Mouse (Mus musculus) hindbrain, embryonic 14.5 days (tissue): ENCODE data around the gene Entpd7. TPM values are rescaled to one million over a fixed set of nuclear protein-coding genes. Genes with fewer than 3 reads are reported as not detected.

Experiments
- ATAC-seq: fragments of 200-750 bp; cut with Nextera tagmentation; 2 replicates; pipeline ENCODE4 v1.8.0; 2017; ENCODE audit warnings: moderate number of reproducible peaks, mild to moderate bottlenecking, moderate TSS enrichment, moderate library complexity; ENCODE audit not compliant: low FRiP score
- DNase-seq: peaks from one replicate; pipeline ENCODE4 v3.0.0-alpha.2; 2015; ENCODE audit warnings: low spot score
- H3K27ac ChIP-seq: fragments of 300-500 bp; sonication (generic); 2 replicates; pipeline ENCODE4 v1.5.1; 2014; ENCODE audit warnings: mild to moderate bottlenecking, moderate library complexity
- H3K27me3 ChIP-seq: fragments of 300-500 bp; sonication (generic); 2 replicates; pipeline ENCODE4 v1.6.1; 2014; ENCODE audit warnings: mild to moderate bottlenecking, low read length, mixed read lengths; ENCODE audit not compliant: control insufficient read depth, insufficient read depth
- H3K36me3 ChIP-seq: fragments of 300-500 bp; sonication (generic); replicated peaks from 2 replicates; pipeline ENCODE4 v1.6.1; 2014; ENCODE audit not compliant: control insufficient read depth, insufficient read depth
- H3K4me1 ChIP-seq: fragments of 300-500 bp; sonication (generic); replicated peaks from 2 replicates; pipeline ENCODE4 v1.6.1; 2014; ENCODE audit warnings: antibody characterized with exemption, low read length, mixed read lengths; ENCODE audit not compliant: control insufficient read depth, insufficient read depth
- H3K4me2 ChIP-seq: fragments of 300-500 bp; sonication (generic); replicated peaks from 2 replicates; pipeline ENCODE4 v1.6.1; 2014; ENCODE audit warnings: mild to moderate bottlenecking, moderate library complexity
- H3K4me3 ChIP-seq: fragments of 300-500 bp; sonication (generic); replicated peaks from 2 replicates; pipeline ENCODE4 v1.5.1; 2014; ENCODE audit warnings: mild to moderate bottlenecking, low read length
- H3K9ac ChIP-seq: fragments of 300-500 bp; sonication (generic); 2 replicates; pipeline ENCODE4 v1.6.1; 2014
- H3K9me3 ChIP-seq: fragments of 300-500 bp; sonication (generic); 2 replicates; pipeline ENCODE4 v1.6.1; 2016; ENCODE audit warnings: low read length; ENCODE audit not compliant: control insufficient read depth
- WGBS: fragments of 180-500 bp; shearing (Covaris S2); extraction: QIAGEN DNeasy Blood & Tissue Kit; methylation state at CpG from one replicate; pipeline ENCODE4 v1.1.7; 2014; 5-methylcytosine and 5-hydroxymethylcytosine counted together
- polyA plus RNA-seq: library from polyadenylated mRNA; unstranded; fragments of >200 nt; fragmentation: Nextera tagmentation; extraction: Ambion mirVana; gene quantifications from 2 replicates; pipeline ENCODE4 v1.2.1, GENCODE M21; 2014

Gene Entpd7
- polyA plus RNA-seq, 1 experiment from 2014 or later: 11.9 TPM

GRCm38 (mm10) chr19:43771499-43771969, 82.1 kb downstream of the Entpd7 start:
- Histone ChIP-seq H3K9ac (no peak overlapping the region), H3K36me3 (no peaks in the 10 kb centered on the region; the same call in 1 of the 2 replicates), H3K9me3 (no peaks in the 10 kb centered on the region), H3K27ac (no peak overlapping the region), H3K27me3 (no peaks in the 10 kb centered on the region), H3K4me2 (no peak overlapping the region), H3K4me3 (no peak overlapping the region), H3K4me1 (no peaks in the 10 kb centered on the region)
- no peak for DNase-seq
- 92% methylated on average over 5 of the region's 5 CpGs for WGBS
- no peak for ATAC-seq

- Histone ChIP-seq H3K4me2 (no peak overlapping the region), H3K36me3 (no peaks in the 10 kb centered on the region; the same call in 1 of the 2 replicates), H3K27ac (no peak overlapping the region), H3K9me3 (no peaks in the 10 kb centered on the region), H3K4me1 (no peaks in the 10 kb centered on the region), H3K4me3 (no peak overlapping the region), H3K27me3 (no peaks in the 10 kb centered on the region), H3K9ac (no peak overlapping the region)
- no peak for ATAC-seq
- no peak for DNase-seq
- WGBS: 49% methylated on average over 6 of the region's 6 CpGs
These were observed 82.8 kb downstream of the Entpd7 start for GRCm38 (mm10) chr19:43772311-43772710.

GRCm38 (mm10) chr19:43775433-43775832, 86.0 kb downstream of the Entpd7 start:
- Histone ChIP-seq H3K4me2 (no peak overlapping the region), H3K9me3 (no peaks in the 10 kb centered on the region), H3K4me1 (no peaks in the 10 kb centered on the region), H3K4me3 (no peak overlapping the region), H3K27me3 (no peaks in the 10 kb centered on the region), H3K27ac (no peak overlapping the region), H3K9ac (no peak overlapping the region), H3K36me3 (no peaks in the 10 kb centered on the region)
- ATAC-seq (no peak), DNase-seq (no peak)
- 77% methylated on average over 10 of the region's 10 CpGs for WGBS

- 86% methylated on average over 4 of the region's 4 CpGs for WGBS
- H3K27me3 ChIP-seq: no peaks in the 10 kb centered on the region
- no peaks in the 10 kb centered on the region for H3K9me3 ChIP-seq
- H3K27ac ChIP-seq: no peak overlapping the region
- no peak overlapping the region for H3K4me3 ChIP-seq
- no peak overlapping the region for H3K9ac ChIP-seq
- no peaks in the 10 kb centered on the region for H3K4me1 ChIP-seq
- no peak overlapping the region for H3K4me2 ChIP-seq
- DNase-seq (no peak), ATAC-seq (no peak)
- no peaks in the 10 kb centered on the region for H3K36me3 ChIP-seq
These were observed 87.1 kb downstream of the Entpd7 start for GRCm38 (mm10) chr19:43776561-43776960.

- no peaks in the 10 kb centered on the region for H3K27me3 ChIP-seq
- no peak for DNase-seq
- no peaks in the 10 kb centered on the region for H3K36me3 ChIP-seq
- H3K9me3 ChIP-seq: no peaks in the 10 kb centered on the region
- 81% methylated on average over 2 of the region's 2 CpGs for WGBS
- no peak overlapping the region for H3K9ac ChIP-seq
- H3K4me2 ChIP-seq: no peak overlapping the region
- no peak overlapping the region for H3K4me3 ChIP-seq
- H3K27ac ChIP-seq: no peak overlapping the region
- no peaks in the 10 kb centered on the region for H3K4me1 ChIP-seq
- no peak for ATAC-seq
These were observed 87.8 kb downstream of the Entpd7 start for GRCm38 (mm10) chr19:43777308-43777707.

GRCm38 (mm10) chr19:43780391-43780790, 90.9 kb downstream of the Entpd7 start:
- H3K36me3 ChIP-seq: no peaks in the 10 kb centered on the region
- no peak overlapping the region for H3K27ac ChIP-seq
- no peaks in the 10 kb centered on the region for H3K9me3 ChIP-seq
- no peaks in the 10 kb centered on the region for H3K4me1 ChIP-seq
- DNase-seq (no peak), ATAC-seq (no peak)
- H3K4me2 ChIP-seq: no peak overlapping the region
- H3K4me3 ChIP-seq: no peak overlapping the region
- no peak overlapping the region for H3K9ac ChIP-seq
- no peaks in the 10 kb centered on the region for H3K27me3 ChIP-seq
- 93% methylated on average over 5 of the region's 5 CpGs for WGBS

- ATAC-seq (no peak), DNase-seq (no peak)
- H3K27me3 ChIP-seq: no peaks in the 10 kb centered on the region
- 82% methylated on average over 3 of the region's 3 CpGs for WGBS
- no peaks in the 10 kb centered on the region for H3K36me3 ChIP-seq
- no peak within 1 kb of the TSS for H3K4me2 ChIP-seq
- no peaks in the 10 kb centered on the region for H3K4me1 ChIP-seq
- H3K4me3 ChIP-seq: no peak within 1 kb of the TSS
- no peaks in the 10 kb centered on the region for H3K9me3 ChIP-seq
- H3K9ac ChIP-seq: no peak within 1 kb of the TSS
- no peak within 1 kb of the TSS for H3K27ac ChIP-seq
These were observed 92.5 kb downstream of the Entpd7 start, which contains the start of gene Abcc2 for GRCm38 (mm10) chr19:43781980-43782379. Gene Abcc2 (plus strand): TSS chr19:43782192.

Other genes with a start within 250 kb of the Entpd7 start
- gene Cnnm1, start 249.2 kb upstream of the Entpd7 start, polyA plus RNA-seq: 4.4 and 4.5 TPM in 2 replicates
- gene Got1, start 165.1 kb upstream of the Entpd7 start, polyA plus RNA-seq: 81.7 and 91.6 TPM in 2 replicates
- not detected in 2 replicates for gene Nkx2-3, start 77.3 kb upstream of the Entpd7 start, polyA plus RNA-seq
- gene Slc25a28, start 14.8 kb upstream of the Entpd7 start, polyA plus RNA-seq: 14.2 and 14.9 TPM in 2 replicates
- gene Cutc, start 63.3 kb downstream of the Entpd7 start, polyA plus RNA-seq: 7.0 and 7.7 TPM in 2 replicates
- 8.5 and 11.1 TPM in 2 replicates for gene Cox15, start 63.3 kb downstream of the Entpd7 start, polyA plus RNA-seq
- gene Abcc2, start 92.5 kb downstream of the Entpd7 start, polyA plus RNA-seq: 0.03 and 0.07 TPM in 2 replicates